Mouse (Mus musculus): Measurements from ENCODE around the gene 4930579F01Rik.

DNA sequence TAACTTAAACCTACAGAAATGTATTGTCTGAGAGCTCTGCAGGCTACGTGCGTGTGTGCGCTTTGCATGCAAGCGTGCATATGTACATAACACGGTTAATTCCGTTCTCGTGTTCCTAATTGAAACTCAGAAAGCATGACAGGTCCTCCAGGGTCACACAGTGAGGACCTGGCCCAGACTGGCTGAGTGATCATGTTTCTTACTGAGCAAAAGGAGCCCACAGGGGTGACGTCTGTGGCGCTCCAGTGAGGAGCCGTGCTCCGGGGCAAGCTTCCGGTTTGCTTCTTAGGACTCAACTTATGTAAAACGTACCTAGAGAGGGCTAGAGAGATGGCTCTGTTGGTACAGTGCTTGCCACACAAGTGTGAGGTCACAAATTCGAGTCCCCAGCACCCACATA is 3.5 kb upstream of the 4930579F01Rik start:
- TF ChIP-seq CTCF (IDR thresholded peaks at IDR 0.05; ENCODE audit: low read depth, low read length) (no peak), EP300 (IDR thresholded peaks at IDR 0.05; ENCODE audit: insufficient read depth, low read depth, low read length) (no peak), POLR2A (IDR thresholded peaks at IDR 0.05; ENCODE audit: insufficient read depth, low read length) (no peak)

Measured in ES-Bruce4 (cell line).